Mouse (Mus musculus) mouse trophoblast stem cell (cell line): ENCODE measurements around the gene C1s2.
"Not testable (repeated sequence)": the region's sequence is repeated elsewhere in the genome, so short reads cannot be mapped to it uniquely, and the experiment has no call there.

Experiments used
- in situ Hi-C, 2 experiments: fragments of 300-500 bp; cut with MseI, MboI; formaldehyde crosslinking; loops; 2 replicates in 1 of 2; 3 replicates in 1 of 2; pipeline ENCODE4 v1.15.1; 2025

The C1s2 gene

GRCm38 (mm10) chr6:124640041-124640440, 4.2 kb upstream of the C1s2 start:
- in situ Hi-C loops = no loop called here

GRCm38 (mm10) chr6:124636858-124637460, 1.1 kb upstream of the C1s2 start:
- in situ Hi-C loops = not testable (repeated sequence)

- in situ Hi-C loops = no loop called here
These were observed 5.1 kb downstream of the C1s2 start for GRCm38 (mm10) chr6:124630763-124631162.

GRCm38 (mm10) chr6:124626184-124626583, 9.7 kb downstream of the C1s2 start:
- in situ Hi-C loops = not testable (repeated sequence)

GRCm38 (mm10) chr6:124625612-124626011, 10.3 kb downstream of the C1s2 start:
- in situ Hi-C loops = no loop called here

GRCm38 (mm10) chr6:124602031-124602430, 33.9 kb downstream of the C1s2 start:
- in situ Hi-C loops = no loop called here

- in situ Hi-C loops = no loop called here
These were observed 42.8 kb downstream of the C1s2 start for GRCm38 (mm10) chr6:124593121-124593520.

- in situ Hi-C loops = no loop called here
These were observed 43.6 kb downstream of the C1s2 start for GRCm38 (mm10) chr6:124592186-124592700.

- in situ Hi-C loops = no loop called here
These were observed 47.1 kb downstream of the C1s2 start for GRCm38 (mm10) chr6:124588771-124589170.

GRCm38 (mm10) chr6:124586266-124586665, 49.6 kb downstream of the C1s2 start:
- in situ Hi-C loops = no loop called here

- in situ Hi-C loops = no loop called here
These were observed 50.1 kb downstream of the C1s2 start for GRCm38 (mm10) chr6:124585761-124586160.

- in situ Hi-C loops = no loop called here
These were observed 51.0 kb downstream of the C1s2 start for GRCm38 (mm10) chr6:124584935-124585334.

- in situ Hi-C loops = no loop called here
These were observed 53.7 kb downstream of the C1s2 start for GRCm38 (mm10) chr6:124582231-124582630.

- in situ Hi-C loops = not testable (repeated sequence)
These were observed 55.7 kb downstream of the C1s2 start for GRCm38 (mm10) chr6:124580155-124580554.

- in situ Hi-C loops = not testable (repeated sequence)
These were observed 60.7 kb downstream of the C1s2 start for GRCm38 (mm10) chr6:124575155-124575678.
